Mouse (Mus musculus) cerebellum, adult 2 months (tissue): ENCODE measurements around the gene Cdsn.

Experiments
- CTCF ChIP-seq: fragments of 200-500 bp; IDR thresholded peaks from 2 replicates; pipeline ENCODE4 v1.5.1; 2011; ENCODE audit warnings: low read depth, mild to moderate bottlenecking, control low read depth, low read length, moderate library complexity, borderline replicate concordance; ENCODE audit not compliant: insufficient read depth
- POLR2A ChIP-seq: fragments of 200-500 bp; IDR thresholded peaks from 2 replicates; pipeline ENCODE4 v1.6.1; 2011; ENCODE audit warnings: low read length, control low read depth, borderline replicate concordance; ENCODE audit not compliant: insufficient read depth

GRCm38 (mm10) chr17:35594456-35594855 is 42.5 kb downstream of the Cdsn start:
- no peak for TF ChIP-seq CTCF
- no peak for TF ChIP-seq POLR2A
